Mouse (Mus musculus) limb, embryonic 10.5 days (tissue): ENCODE data around the gene Nid2. TPM values are rescaled to one million over a fixed set of nuclear protein-coding genes. Genes with fewer than 3 reads are reported as not detected.

ENCODE experiments used
- DNase-seq: peaks from one replicate; pipeline ENCODE4 v3.0.0-alpha.2; 2017; ENCODE audit warnings: low spot score
- H3K27ac ChIP-seq: fragments of 300-500 bp; sonication (generic); 2 replicates; pipeline ENCODE4 v1.5.1; 2016; ENCODE audit warnings: mild to moderate bottlenecking
- H3K27me3 ChIP-seq: fragments of 300-500 bp; sonication (generic); 2 replicates; pipeline ENCODE4 v1.6.1; 2016; ENCODE audit warnings: low read depth, mild to moderate bottlenecking; ENCODE audit not compliant: poor library complexity, severe bottlenecking
- H3K36me3 ChIP-seq: fragments of 300-500 bp; sonication (generic); 2 replicates; pipeline ENCODE4 v1.6.1; 2016; ENCODE audit warnings: mild to moderate bottlenecking, moderate library complexity
- H3K4me1 ChIP-seq: fragments of 300-500 bp; sonication (generic); 2 replicates; pipeline ENCODE4 v1.6.1; 2016
- H3K4me3 ChIP-seq: fragments of 300-500 bp; sonication (generic); 2 replicates; pipeline ENCODE4 v1.5.1; 2016; ENCODE audit warnings: mild to moderate bottlenecking, moderate library complexity
- H3K9me3 ChIP-seq: fragments of 300-500 bp; sonication (generic); replicated peaks from 2 replicates; pipeline ENCODE4 v1.6.1; 2016; ENCODE audit warnings: mild to moderate bottlenecking
- WGBS: fragments of 180-500 bp; shearing (Covaris S2); methylation state at CpG from one replicate; pipeline ENCODE4 v1.1.7; 2016; 5-methylcytosine and 5-hydroxymethylcytosine counted together
- polyA plus RNA-seq: library from polyadenylated mRNA; unstranded; fragments of >200 nt; fragmentation: Nextera tagmentation; extraction: Ambion mirVana; gene quantifications from 2 replicates; pipeline ENCODE4 v1.2.1, GENCODE M21; 2016

The Nid2 gene
- polyA plus RNA-seq, 1 experiment from 2014 or later, result 98.5 TPM

DNA sequence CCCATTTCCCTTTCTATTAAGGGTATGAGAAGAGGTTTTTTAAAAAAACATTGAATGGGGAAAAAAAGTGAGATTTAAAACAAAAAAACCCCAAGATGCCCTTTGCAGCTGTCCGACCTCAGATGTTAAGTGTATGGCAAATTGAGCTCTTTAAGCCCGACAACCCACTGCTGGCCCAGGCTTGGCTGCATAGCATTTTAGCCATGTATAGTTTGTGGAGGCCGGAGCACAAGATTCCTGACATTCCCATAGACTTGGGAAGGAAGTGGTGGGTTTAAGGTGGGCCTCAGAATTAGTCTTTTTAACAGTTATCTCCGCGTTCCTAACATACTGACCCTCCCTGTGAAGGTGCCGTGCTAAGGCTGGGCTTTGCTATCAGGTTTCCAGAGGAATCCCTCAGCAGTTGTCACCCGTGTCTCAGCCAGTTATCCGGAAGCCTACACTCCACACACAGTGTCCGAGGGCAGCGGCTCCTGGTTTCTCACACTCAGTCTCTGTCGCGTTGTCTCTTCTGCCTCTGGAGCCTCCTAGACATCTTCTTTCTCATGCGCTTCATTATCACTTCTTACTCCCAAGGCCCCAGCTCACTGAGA, 23.1 kb downstream of the Nid2 start:
- no peak overlapping the region for H3K4me3 ChIP-seq
- DNase-seq, result no peak
- H3K36me3 ChIP-seq, result peaks cover 69% of the 10 kb centered on the region
- WGBS, result 79% methylated on average over 13 of the region's 13 CpGs
- no peaks in the 10 kb centered on the region for H3K27me3 ChIP-seq
- H3K9me3 ChIP-seq, result 0 out of 2 replicates have a peak, but pooled peaks cover 2% of the 10 kb centered on the region
- peaks cover 24% of the 10 kb centered on the region for H3K4me1 ChIP-seq
- H3K27ac ChIP-seq, result no peak overlapping the region

GRCm38 (mm10) chr14:19775491-19775890, 24.4 kb downstream of the Nid2 start:
- no peaks in the 10 kb centered on the region for H3K27me3 ChIP-seq
- no peak overlapping the region for H3K4me3 ChIP-seq
- H3K36me3 ChIP-seq, result peaks cover 73% of the 10 kb centered on the region
- no peak overlapping the region for H3K27ac ChIP-seq
- H3K9me3 ChIP-seq, result 0 out of 2 replicates have a peak, but pooled peaks cover 2% of the 10 kb centered on the region
- WGBS, result 95% methylated on average over 4 of the region's 4 CpGs
- H3K4me1 ChIP-seq, result peaks cover 11% of the 10 kb centered on the region
- no peak for DNase-seq

- Histone ChIP-seq H3K4me3 (no peak overlapping the region), H3K27me3 (no peaks in the 10 kb centered on the region), H3K27ac (no peak overlapping the region), H3K4me1 (peaks cover 5% of the 10 kb centered on the region), H3K36me3 (peaks cover 80% of the 10 kb centered on the region), H3K9me3 (0 out of 2 replicates have a peak, but pooled peaks cover 2% of the 10 kb centered on the region)
- DNase-seq, result no peak
- 91% methylated on average over 5 of the region's 5 CpGs for WGBS
Observed at GRCm38 (mm10) chr14:19776179-19776578, 25.1 kb downstream of the Nid2 start.

DNA sequence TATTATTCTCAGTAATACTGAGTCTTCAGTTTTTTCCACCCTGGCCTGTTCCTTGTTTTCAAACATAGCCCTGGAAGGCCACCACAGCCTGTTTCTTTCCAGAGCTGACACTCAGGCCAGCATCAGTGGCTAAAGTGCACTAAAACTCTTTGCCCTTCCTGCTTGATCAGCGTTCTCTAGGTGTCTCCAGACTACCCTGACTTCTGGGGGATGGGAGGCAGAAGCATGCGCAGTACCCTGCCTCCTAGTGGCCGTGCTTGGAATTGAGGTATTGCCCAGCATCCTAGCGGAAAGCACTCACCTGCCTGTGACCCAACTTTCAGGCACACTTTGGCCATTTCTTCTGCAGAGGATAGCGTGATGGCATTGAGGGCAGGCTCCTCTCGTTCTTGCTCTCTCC, 25.8 kb downstream of the Nid2 start:
- Histone ChIP-seq H3K36me3 (peaks cover 87% of the 10 kb centered on the region), H3K9me3 (0 out of 2 replicates have a peak, but pooled peaks cover 2% of the 10 kb centered on the region), H3K27ac (no peak overlapping the region), H3K4me3 (no peak overlapping the region), H3K4me1 (peaks cover 4% of the 10 kb centered on the region; the same call in 1 of the 2 replicates), H3K27me3 (no peaks in the 10 kb centered on the region)
- 53% methylated on average over 6 of the region's 6 CpGs for WGBS
- peak; percentile 66 for DNase-seq

GRCm38 (mm10) chr14:19777365-19777764, 26.3 kb downstream of the Nid2 start:
- WGBS, result 94% methylated on average over 6 of the region's 6 CpGs
- Histone ChIP-seq H3K4me1 (peaks cover 4% of the 10 kb centered on the region; the same call in 1 of the 2 replicates), H3K9me3 (0 out of 2 replicates have a peak, but pooled peaks cover 2% of the 10 kb centered on the region), H3K4me3 (no peak overlapping the region), H3K27me3 (no peaks in the 10 kb centered on the region), H3K36me3 (peaks cover 91% of the 10 kb centered on the region), H3K27ac (no peak overlapping the region)
- DNase-seq, result no peak

DNA sequence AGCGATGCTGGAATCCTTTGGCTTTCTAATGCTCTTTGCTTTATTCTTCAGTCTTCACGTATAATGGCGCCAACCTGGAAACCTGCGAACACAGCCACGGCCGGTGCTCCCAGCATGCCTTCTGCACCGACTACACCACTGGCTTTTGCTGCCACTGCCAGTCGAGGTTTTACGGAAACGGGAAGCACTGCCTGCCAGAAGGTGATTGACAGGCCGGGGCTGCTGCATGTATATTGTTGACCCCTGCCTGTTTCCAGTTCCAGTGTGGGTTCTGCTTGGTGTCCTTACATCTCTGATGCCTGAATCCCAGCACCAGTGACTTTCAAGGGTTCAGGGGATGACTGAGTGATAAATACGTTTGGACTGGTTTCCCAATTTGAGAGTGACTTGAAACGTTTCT, 26.9 kb downstream of the Nid2 start:
- no peak overlapping the region for H3K4me3 ChIP-seq
- H3K27me3 ChIP-seq, result no peaks in the 10 kb centered on the region
- 0 out of 2 replicates have a peak, but pooled peaks cover 2% of the 10 kb centered on the region for H3K9me3 ChIP-seq
- WGBS, result 94% methylated on average over 13 of the region's 13 CpGs
- no peak overlapping the region for H3K27ac ChIP-seq
- H3K36me3 ChIP-seq, result peaks cover 93% of the 10 kb centered on the region
- no peak for DNase-seq
- peaks cover 4% of the 10 kb centered on the region; the same call in 1 of the 2 replicates for H3K4me1 ChIP-seq

GRCm38 (mm10) chr14:19785797-19786588, 34.9 kb downstream of the Nid2 start:
- DNase-seq, result no peak
- 81% methylated on average over 9 of the region's 9 CpGs for WGBS
- no peak overlapping the region for H3K27ac ChIP-seq
- H3K36me3 ChIP-seq, result peaks cover 58% of the 10 kb centered on the region
- no peaks in the 10 kb centered on the region for H3K27me3 ChIP-seq
- no peak overlapping the region for H3K4me3 ChIP-seq
- no peaks in the 10 kb centered on the region for H3K9me3 ChIP-seq
- no peaks in the 10 kb centered on the region for H3K4me1 ChIP-seq

DNA sequence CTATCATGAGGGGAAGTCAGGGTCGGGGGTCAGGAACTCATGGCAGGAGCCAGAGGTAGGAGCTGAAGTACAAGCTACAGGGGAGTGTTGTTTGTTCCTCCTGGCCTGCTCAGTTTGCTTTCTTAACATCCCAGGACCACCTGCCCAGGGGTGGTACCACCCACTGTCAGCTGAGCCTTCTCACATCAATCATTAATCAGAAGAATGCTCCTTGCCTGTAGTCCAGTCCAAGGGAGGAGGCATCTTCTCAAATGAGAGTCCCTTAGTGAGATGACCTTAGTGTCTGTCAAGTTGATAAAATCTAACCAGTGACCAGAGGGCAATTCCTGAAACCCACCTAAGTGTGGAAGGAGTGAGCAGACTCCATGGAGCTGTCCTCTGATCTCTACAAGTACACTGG, 37.4 kb downstream of the Nid2 start:
- Histone ChIP-seq H3K4me1 (no peaks in the 10 kb centered on the region), H3K4me3 (no peak overlapping the region), H3K9me3 (no peaks in the 10 kb centered on the region), H3K36me3 (peaks cover 57% of the 10 kb centered on the region), H3K27me3 (no peaks in the 10 kb centered on the region), H3K27ac (no peak overlapping the region)
- WGBS, result 82% methylated on average over 1 of the region's 1 CpGs
- DNase-seq, result no peak

DNA sequence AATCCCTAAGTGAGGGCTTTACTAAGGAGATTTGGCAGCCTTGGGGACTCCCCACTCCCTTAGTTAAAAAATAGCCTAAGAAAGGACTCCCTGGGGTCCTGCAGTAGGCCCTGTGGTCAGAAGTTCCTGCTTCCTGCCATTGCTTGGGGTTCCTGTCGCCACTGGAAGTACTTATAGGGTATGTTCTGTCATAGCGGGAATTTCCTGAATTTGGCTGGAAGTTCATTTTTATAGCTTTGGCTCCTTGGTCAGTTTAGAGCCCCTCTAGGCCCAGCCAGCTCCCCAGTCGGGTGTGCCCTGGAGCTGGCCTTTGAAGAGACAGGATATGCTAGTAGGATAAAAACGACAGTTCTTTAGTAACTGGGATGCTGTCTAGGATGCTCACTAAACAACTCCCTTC, 43.8 kb downstream of the Nid2 start:
- no peak for DNase-seq
- H3K27me3 ChIP-seq, result no peaks in the 10 kb centered on the region
- WGBS, result 75% methylated on average over 4 of the region's 4 CpGs
- H3K4me1 ChIP-seq, result no peaks in the 10 kb centered on the region
- no peak overlapping the region for H3K4me3 ChIP-seq
- peaks cover 85% of the 10 kb centered on the region for H3K36me3 ChIP-seq
- no peaks in the 10 kb centered on the region for H3K9me3 ChIP-seq
- H3K27ac ChIP-seq, result no peak overlapping the region

DNA sequence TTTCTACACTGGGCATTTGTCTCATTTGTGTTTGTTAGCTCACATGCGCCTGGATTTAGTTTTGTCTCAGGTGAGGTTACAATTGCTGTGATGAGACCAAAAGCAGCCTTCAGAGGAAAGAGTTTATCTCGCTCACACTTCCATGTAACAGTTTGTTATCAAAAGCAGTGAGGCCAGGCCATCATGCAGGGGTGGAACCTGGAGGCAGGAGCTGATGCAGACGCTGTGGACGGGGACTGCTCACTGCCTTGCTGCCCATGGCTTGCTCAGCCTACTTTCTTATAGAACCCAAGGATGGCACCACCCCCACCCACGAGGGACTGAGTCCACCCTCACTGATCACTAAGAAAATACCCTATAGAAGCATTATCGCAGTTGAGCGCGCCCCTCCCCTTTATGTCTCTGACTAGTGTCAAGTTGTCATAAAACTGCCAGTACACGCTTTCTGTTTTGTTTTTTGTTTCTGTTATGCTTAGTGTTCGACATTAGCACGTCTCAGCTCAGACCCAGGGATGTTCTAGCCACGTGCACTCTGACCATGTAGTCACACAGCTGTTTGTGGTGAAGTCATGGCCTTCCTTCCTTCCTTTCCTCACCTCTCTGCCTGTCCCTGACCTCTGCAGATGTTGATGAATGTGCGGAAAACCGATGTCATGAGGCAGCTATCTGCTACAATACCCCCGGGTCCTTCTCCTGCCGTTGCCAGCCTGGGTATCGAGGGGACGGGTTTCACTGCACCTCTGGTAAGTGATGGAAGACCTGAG, 45.7 kb downstream of the Nid2 start:
- H3K4me1 ChIP-seq, result no peaks in the 10 kb centered on the region
- no peak overlapping the region for H3K4me3 ChIP-seq
- H3K27me3 ChIP-seq, result no peaks in the 10 kb centered on the region
- no peak overlapping the region for H3K27ac ChIP-seq
- no peak for DNase-seq
- H3K36me3 ChIP-seq, result peaks cover 87% of the 10 kb centered on the region
- 85% methylated on average over 18 of the region's 18 CpGs for WGBS
- H3K9me3 ChIP-seq, result no peaks in the 10 kb centered on the region

- DNase-seq, result no peak
- H3K27me3 ChIP-seq, result no peaks in the 10 kb centered on the region
- peaks cover 90% of the 10 kb centered on the region for H3K36me3 ChIP-seq
- 71% methylated on average over 2 of the region's 2 CpGs for WGBS
- H3K27ac ChIP-seq, result no peak overlapping the region
- no peaks in the 10 kb centered on the region for H3K9me3 ChIP-seq
- H3K4me1 ChIP-seq, result no peaks in the 10 kb centered on the region
- H3K4me3 ChIP-seq, result no peak overlapping the region
Observed at GRCm38 (mm10) chr14:19800485-19800884, 49.4 kb downstream of the Nid2 start.

GRCm38 (mm10) chr14:19801474-19802215, 50.6 kb downstream of the Nid2 start:
- WGBS, result 92% methylated on average over 8 of the region's 8 CpGs
- Histone ChIP-seq H3K27me3 (no peaks in the 10 kb centered on the region), H3K27ac (no peak overlapping the region), H3K36me3 (peaks cover 97% of the 10 kb centered on the region), H3K4me3 (no peak overlapping the region), H3K4me1 (no peaks in the 10 kb centered on the region), H3K9me3 (no peaks in the 10 kb centered on the region)
- no peak for DNase-seq
